Mouse (Mus musculus): ENCODE results near the gene Vim. TPM values are rescaled to one million over a fixed set of nuclear protein-coding genes. Genes with fewer than 3 reads are reported as not detected.

The Vim gene
- polyA plus RNA-seq, 1 experiment: 95.7 TPM

DNA sequence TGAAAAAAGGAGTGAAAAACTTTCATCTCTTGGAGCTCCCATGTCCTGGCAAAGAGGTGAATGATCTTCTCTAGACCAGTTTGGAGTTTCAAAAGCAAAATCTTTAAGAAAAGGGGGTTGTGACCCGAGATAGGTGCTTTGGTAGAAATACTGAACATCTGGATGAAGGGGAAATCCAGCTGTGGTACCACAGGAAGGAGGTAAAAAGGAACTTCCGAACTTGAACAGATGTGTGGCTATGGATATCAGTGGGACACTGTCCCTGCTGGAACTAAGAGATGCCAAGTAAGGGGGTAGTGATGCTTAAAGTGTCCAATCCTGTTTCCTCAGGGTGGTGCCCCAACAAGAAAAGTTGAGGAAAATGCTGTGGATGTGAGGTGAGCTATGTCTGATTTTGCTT, 3.6 kb upstream of the Vim start:
- TF ChIP-seq POLR2A (IDR thresholded peaks at IDR 0.05; ENCODE audit: control insufficient read depth, low read depth, low read length) (no peak), CTCF (IDR thresholded peaks at IDR 0.05; ENCODE audit: control insufficient read depth, insufficient read depth, insufficient replicate concordance, low read depth, low read length) (no peak)
- Histone ChIP-seq H3K27me3 (ENCODE audit: control insufficient read depth, insufficient read depth, low read length) (no peaks in the 10 kb centered on the region), H3K4me3 (ENCODE audit: control insufficient read depth, low read depth, low read length) (no peak overlapping the region), H3K27ac (ENCODE audit: control insufficient read depth, insufficient read depth, low read depth, low read length) (no peak overlapping the region), H3K36me3 (ENCODE audit: control insufficient read depth, insufficient read depth, low read length) (no peaks in the 10 kb centered on the region), H3K4me1 (ENCODE audit: control insufficient read depth, insufficient read depth, low read length) (peaks cover 10% of the 10 kb centered on the region; the same call in 1 of the 2 replicates)

GRCm38 (mm10) chr2:13572101-13572553, 1.6 kb upstream of the Vim start:
- H3K27ac ChIP-seq (ENCODE audit: control insufficient read depth, insufficient read depth, low read depth, low read length): peak overlapping the region; percentile 86
- no peak for TF ChIP-seq POLR2A (IDR thresholded peaks at IDR 0.05; ENCODE audit: control insufficient read depth, low read depth, low read length)
- no peak for TF ChIP-seq CTCF (IDR thresholded peaks at IDR 0.05; ENCODE audit: control insufficient read depth, insufficient read depth, insufficient replicate concordance, low read depth, low read length)
- no peak overlapping the region for H3K4me3 ChIP-seq (ENCODE audit: control insufficient read depth, low read depth, low read length)
- no peaks in the 10 kb centered on the region for H3K36me3 ChIP-seq (ENCODE audit: control insufficient read depth, insufficient read depth, low read length)
- no peaks in the 10 kb centered on the region for H3K27me3 ChIP-seq (ENCODE audit: control insufficient read depth, insufficient read depth, low read length)
- peaks cover 10% of the 10 kb centered on the region; the same call in 1 of the 2 replicates for H3K4me1 ChIP-seq (ENCODE audit: control insufficient read depth, insufficient read depth, low read length)

- H3K36me3 ChIP-seq (ENCODE audit: control insufficient read depth, insufficient read depth, low read length): no peaks in the 10 kb centered on the region
- no peak overlapping the region for H3K4me3 ChIP-seq (ENCODE audit: control insufficient read depth, low read depth, low read length)
- H3K27ac ChIP-seq (ENCODE audit: control insufficient read depth, insufficient read depth, low read depth, low read length): peak overlapping the region; percentile 86
- peaks cover 10% of the 10 kb centered on the region; the same call in 1 of the 2 replicates for H3K4me1 ChIP-seq (ENCODE audit: control insufficient read depth, insufficient read depth, low read length)
- no peaks in the 10 kb centered on the region for H3K27me3 ChIP-seq (ENCODE audit: control insufficient read depth, insufficient read depth, low read length)
- TF ChIP-seq POLR2A (IDR thresholded peaks at IDR 0.05; ENCODE audit: control insufficient read depth, low read depth, low read length) (no peak), CTCF (IDR thresholded peaks at IDR 0.05; ENCODE audit: control insufficient read depth, insufficient read depth, insufficient replicate concordance, low read depth, low read length) (no peak)
These were observed 900 bp upstream of the Vim start for GRCm38 (mm10) chr2:13572647-13573407.

DNA sequence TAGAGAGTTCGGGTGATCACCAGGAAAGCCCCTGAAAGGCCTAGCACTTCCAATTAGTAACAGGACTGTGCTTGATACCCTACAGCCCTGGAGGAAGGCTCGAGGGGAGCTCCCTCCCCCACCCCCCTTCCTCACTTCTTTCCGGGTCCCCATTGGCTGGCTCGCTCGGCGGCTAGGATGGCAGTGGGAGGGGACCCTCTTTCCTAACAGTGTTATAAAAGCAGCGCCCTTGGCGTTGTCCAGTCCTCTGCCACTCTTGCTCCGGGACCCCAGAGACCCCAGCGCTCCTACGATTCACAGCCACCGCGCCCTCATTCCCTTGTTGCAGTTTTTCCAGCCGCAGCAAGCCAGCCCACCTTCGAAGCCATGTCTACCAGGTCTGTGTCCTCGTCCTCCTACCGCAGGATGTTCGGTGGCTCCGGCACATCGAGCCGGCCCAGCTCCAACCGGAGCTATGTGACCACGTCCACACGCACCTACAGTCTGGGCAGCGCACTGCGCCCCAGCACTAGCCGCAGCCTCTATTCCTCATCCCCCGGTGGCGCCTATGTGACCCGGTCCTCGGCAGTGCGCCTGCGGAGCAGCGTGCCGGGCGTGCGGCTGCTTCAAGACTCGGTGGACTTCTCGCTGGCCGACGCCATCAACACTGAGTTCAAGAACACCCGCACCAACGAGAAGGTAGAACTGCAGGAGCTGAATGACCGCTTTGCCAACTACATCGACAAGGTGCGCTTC, 506 bp downstream of the Vim start:
- Histone ChIP-seq H3K4me1 (ENCODE audit: control insufficient read depth, insufficient read depth, low read length) (peaks cover 10% of the 10 kb centered on the region), H3K36me3 (ENCODE audit: control insufficient read depth, insufficient read depth, low read length) (no peaks in the 10 kb centered on the region), H3K27ac (ENCODE audit: control insufficient read depth, insufficient read depth, low read depth, low read length) (peak overlapping the region; percentile 88), H3K27me3 (ENCODE audit: control insufficient read depth, insufficient read depth, low read length) (no peaks in the 10 kb centered on the region), H3K4me3 (ENCODE audit: control insufficient read depth, low read depth, low read length) (peak overlapping the region; percentile 84)
- TF ChIP-seq POLR2A (IDR thresholded peaks at IDR 0.05; ENCODE audit: control insufficient read depth, low read depth, low read length) (peak; percentile 77), CTCF (IDR thresholded peaks at IDR 0.05; ENCODE audit: control insufficient read depth, insufficient read depth, insufficient replicate concordance, low read depth, low read length) (no peak)

DNA sequence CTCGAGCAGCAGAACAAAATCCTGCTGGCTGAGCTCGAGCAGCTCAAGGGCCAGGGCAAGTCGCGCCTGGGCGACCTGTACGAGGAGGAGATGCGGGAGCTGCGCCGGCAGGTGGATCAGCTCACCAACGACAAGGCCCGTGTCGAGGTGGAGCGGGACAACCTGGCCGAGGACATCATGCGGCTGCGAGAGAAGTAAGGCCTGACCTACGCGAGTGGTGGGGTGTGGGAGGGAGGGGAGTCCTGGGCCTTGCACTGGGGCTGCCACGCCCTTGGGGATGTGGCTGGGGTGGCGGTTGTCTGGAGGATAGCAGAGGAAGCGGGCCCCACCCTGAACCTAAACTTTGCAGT, 1.0 kb downstream of the Vim start:
- TF ChIP-seq CTCF (IDR thresholded peaks at IDR 0.05; ENCODE audit: control insufficient read depth, insufficient read depth, insufficient replicate concordance, low read depth, low read length) (no peak), POLR2A (IDR thresholded peaks at IDR 0.05; ENCODE audit: control insufficient read depth, low read depth, low read length) (no peak)
- Histone ChIP-seq H3K36me3 (ENCODE audit: control insufficient read depth, insufficient read depth, low read length) (no peaks in the 10 kb centered on the region), H3K27me3 (ENCODE audit: control insufficient read depth, insufficient read depth, low read length) (no peaks in the 10 kb centered on the region), H3K4me3 (ENCODE audit: control insufficient read depth, low read depth, low read length) (peak overlapping the region; percentile 84), H3K4me1 (ENCODE audit: control insufficient read depth, insufficient read depth, low read length) (peaks cover 10% of the 10 kb centered on the region), H3K27ac (ENCODE audit: control insufficient read depth, insufficient read depth, low read depth, low read length) (peak overlapping the region; percentile 77)

DNA sequence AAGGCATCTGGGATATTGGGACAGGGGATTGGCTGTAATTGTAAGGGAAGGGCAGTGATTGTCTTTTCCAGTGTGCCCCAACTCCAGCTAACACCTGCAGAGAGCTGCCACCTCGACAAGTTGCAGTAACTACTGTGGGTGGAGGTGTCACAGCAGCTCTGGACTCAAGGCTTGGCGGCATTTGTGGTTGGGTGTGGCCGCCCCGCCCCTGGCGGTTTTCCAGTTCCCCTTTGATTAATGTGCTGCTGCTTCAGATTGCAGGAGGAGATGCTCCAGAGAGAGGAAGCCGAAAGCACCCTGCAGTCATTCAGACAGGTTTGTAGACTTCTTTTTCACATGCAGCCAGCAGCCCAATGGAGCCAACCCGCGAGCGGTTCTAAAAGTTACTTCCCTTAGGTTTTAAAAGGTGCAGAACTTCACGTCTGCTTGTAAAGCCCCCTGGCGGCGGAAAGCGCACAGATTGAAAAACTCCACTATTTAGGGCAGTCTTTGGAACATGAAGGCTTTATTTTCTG, 1.6 kb downstream of the Vim start:
- TF ChIP-seq CTCF (IDR thresholded peaks at IDR 0.05; ENCODE audit: control insufficient read depth, insufficient read depth, insufficient replicate concordance, low read depth, low read length) (no peak), POLR2A (IDR thresholded peaks at IDR 0.05; ENCODE audit: control insufficient read depth, low read depth, low read length) (no peak)
- peaks cover 10% of the 10 kb centered on the region for H3K4me1 ChIP-seq (ENCODE audit: control insufficient read depth, insufficient read depth, low read length)
- H3K4me3 ChIP-seq (ENCODE audit: control insufficient read depth, low read depth, low read length): peak overlapping the region; percentile 84
- no peaks in the 10 kb centered on the region for H3K27me3 ChIP-seq (ENCODE audit: control insufficient read depth, insufficient read depth, low read length)
- no peak overlapping the region for H3K27ac ChIP-seq (ENCODE audit: control insufficient read depth, insufficient read depth, low read depth, low read length)
- H3K36me3 ChIP-seq (ENCODE audit: control insufficient read depth, insufficient read depth, low read length): no peaks in the 10 kb centered on the region

DNA sequence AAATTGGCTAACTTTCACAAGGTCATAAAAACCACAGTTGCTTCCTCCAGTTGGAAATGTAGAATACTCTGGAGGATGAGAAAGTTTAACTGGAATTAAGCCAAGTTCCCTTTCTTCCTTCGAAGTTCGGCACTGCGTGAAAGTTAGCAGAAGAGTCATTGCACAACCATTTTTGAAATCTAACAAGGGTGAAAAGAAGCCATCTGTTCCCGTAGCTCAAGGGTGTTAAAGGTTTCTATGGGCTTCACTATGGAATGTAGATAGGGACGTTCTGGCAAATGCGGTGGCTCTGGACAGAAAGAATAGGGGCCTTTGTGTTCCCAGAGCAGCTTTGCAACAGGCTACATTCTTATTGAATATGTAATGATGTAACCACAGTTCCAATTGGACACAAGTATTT, 2.2 kb downstream of the Vim start:
- peaks cover 10% of the 10 kb centered on the region for H3K4me1 ChIP-seq (ENCODE audit: control insufficient read depth, insufficient read depth, low read length)
- H3K36me3 ChIP-seq (ENCODE audit: control insufficient read depth, insufficient read depth, low read length): no peaks in the 10 kb centered on the region
- TF ChIP-seq CTCF (IDR thresholded peaks at IDR 0.05; ENCODE audit: control insufficient read depth, insufficient read depth, insufficient replicate concordance, low read depth, low read length) (no peak), POLR2A (IDR thresholded peaks at IDR 0.05; ENCODE audit: control insufficient read depth, low read depth, low read length) (no peak)
- H3K27me3 ChIP-seq (ENCODE audit: control insufficient read depth, insufficient read depth, low read length): no peaks in the 10 kb centered on the region
- H3K4me3 ChIP-seq (ENCODE audit: control insufficient read depth, low read depth, low read length): no peak overlapping the region; the same call in 1 of the 2 replicates
- H3K27ac ChIP-seq (ENCODE audit: control insufficient read depth, insufficient read depth, low read depth, low read length): no peak overlapping the region

Measured in testis, adult 2 months (tissue).